Mouse (Mus musculus) neural tube, embryonic 12.5 days (tissue): ENCODE results near the gene Prune1. TPM values are rescaled to one million over a fixed set of nuclear protein-coding genes. Genes with fewer than 3 reads are reported as not detected.
A peak's percentile ranks its signal among the peaks of the same experiment; 100 is the strongest.

Experiments
- ATAC-seq: fragments of 200-750 bp; cut with Nextera tagmentation; 2 replicates; pipeline ENCODE4 v1.8.0; 2017; ENCODE audit warnings: low read depth, mild to moderate bottlenecking, moderate TSS enrichment, moderate library complexity; ENCODE audit not compliant: low FRiP score
- H3K27ac ChIP-seq: fragments of 300-500 bp; sonication (generic); 2 replicates; pipeline ENCODE4 v1.5.1; 2016
- H3K27me3 ChIP-seq: fragments of 300-500 bp; sonication (generic); replicated peaks from 2 replicates; pipeline ENCODE4 v1.6.1; 2016; ENCODE audit warnings: mild to moderate bottlenecking
- H3K36me3 ChIP-seq: fragments of 300-500 bp; sonication (generic); 2 replicates; pipeline ENCODE4 v1.6.1; 2016; ENCODE audit warnings: mild to moderate bottlenecking
- H3K4me1 ChIP-seq: fragments of 300-500 bp; sonication (generic); 2 replicates; pipeline ENCODE4 v1.6.1; 2016
- H3K4me2 ChIP-seq: fragments of 300-500 bp; sonication (generic); replicated peaks from 2 replicates; pipeline ENCODE4 v1.6.1; 2016; ENCODE audit warnings: mild to moderate bottlenecking
- H3K4me3 ChIP-seq: fragments of 300-500 bp; sonication (generic); 2 replicates; pipeline ENCODE4 v1.5.1; 2016
- H3K9ac ChIP-seq: fragments of 300-500 bp; sonication (generic); 2 replicates; pipeline ENCODE4 v1.6.1; 2016; ENCODE audit warnings: mild to moderate bottlenecking
- H3K9me3 ChIP-seq: fragments of 300-500 bp; sonication (generic); 2 replicates; pipeline ENCODE4 v1.6.1; 2016; ENCODE audit warnings: mild to moderate bottlenecking
- WGBS: fragments of 180-500 bp; shearing (Covaris S2); methylation state at CpG from one replicate; pipeline ENCODE4 v1.1.7; 2016; 5-methylcytosine and 5-hydroxymethylcytosine counted together
- polyA plus RNA-seq: library from polyadenylated mRNA; unstranded; fragments of >200 nt; fragmentation: Nextera tagmentation; extraction: Ambion mirVana; gene quantifications from 2 replicates; pipeline ENCODE4 v1.2.1, GENCODE M21; 2016

The Prune1 gene
- polyA plus RNA-seq, 1 experiment from 2014 or later, result 36.1 TPM

DNA sequence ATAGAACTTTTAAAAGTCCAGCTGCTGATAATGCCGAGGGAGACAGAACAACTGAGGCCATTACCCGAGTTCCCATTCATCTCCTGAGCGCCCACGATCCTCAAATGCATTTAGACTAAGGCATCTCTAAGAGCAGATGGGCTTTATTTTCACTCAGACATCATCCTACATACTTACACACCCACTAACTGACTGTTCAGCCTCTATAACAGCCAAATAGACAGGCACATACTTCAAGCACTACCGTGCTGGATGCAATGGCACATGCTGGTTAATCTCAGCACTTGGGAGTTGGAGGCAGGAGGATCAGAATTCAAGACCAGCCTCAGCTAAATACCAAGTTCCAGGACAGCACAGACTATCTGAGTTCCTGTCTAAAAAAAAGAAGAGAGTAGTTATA is 12.1 kb downstream of the Prune1 start:
- 87% methylated on average over 5 of the region's 5 CpGs for WGBS
- Histone ChIP-seq H3K4me2 (no peak overlapping the region), H3K27ac (no peak overlapping the region), H3K4me3 (no peak overlapping the region), H3K9me3 (no peaks in the 10 kb centered on the region), H3K36me3 (peaks cover 33% of the 10 kb centered on the region), H3K9ac (0 out of 2 replicates have a peak overlapping the region, but pooled peaks have one; percentile 21), H3K4me1 (no peaks in the 10 kb centered on the region), H3K27me3 (no peaks in the 10 kb centered on the region)
- ATAC-seq, result no peak

DNA sequence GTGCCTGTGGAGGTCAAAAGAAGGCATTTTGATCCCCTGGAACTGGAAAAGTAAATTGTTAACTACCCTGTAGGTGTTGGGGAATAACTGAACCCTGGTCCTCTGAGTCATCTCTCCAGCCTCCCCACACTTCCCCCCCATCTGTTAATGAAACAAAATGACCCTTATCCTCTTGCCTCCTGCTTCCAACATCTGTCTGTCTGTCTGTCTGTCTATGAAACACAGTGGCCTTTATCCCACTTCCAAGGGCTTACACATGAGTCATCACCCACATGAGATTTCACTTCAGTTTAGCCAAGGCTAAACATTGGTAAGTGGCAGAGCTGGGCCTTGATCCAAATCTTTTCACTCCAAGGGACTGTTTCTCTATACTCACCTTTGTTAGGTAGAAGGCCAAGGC is 14.0 kb downstream of the Prune1 start:
- H3K4me1 ChIP-seq, result no peaks in the 10 kb centered on the region
- no peak overlapping the region for H3K27ac ChIP-seq
- no peak overlapping the region for H3K9ac ChIP-seq
- H3K4me3 ChIP-seq, result no peak overlapping the region
- H3K36me3 ChIP-seq, result peaks cover 41% of the 10 kb centered on the region
- no peak overlapping the region for H3K4me2 ChIP-seq
- no peak for ATAC-seq
- no peaks in the 10 kb centered on the region for H3K9me3 ChIP-seq
- no peaks in the 10 kb centered on the region for H3K27me3 ChIP-seq

DNA sequence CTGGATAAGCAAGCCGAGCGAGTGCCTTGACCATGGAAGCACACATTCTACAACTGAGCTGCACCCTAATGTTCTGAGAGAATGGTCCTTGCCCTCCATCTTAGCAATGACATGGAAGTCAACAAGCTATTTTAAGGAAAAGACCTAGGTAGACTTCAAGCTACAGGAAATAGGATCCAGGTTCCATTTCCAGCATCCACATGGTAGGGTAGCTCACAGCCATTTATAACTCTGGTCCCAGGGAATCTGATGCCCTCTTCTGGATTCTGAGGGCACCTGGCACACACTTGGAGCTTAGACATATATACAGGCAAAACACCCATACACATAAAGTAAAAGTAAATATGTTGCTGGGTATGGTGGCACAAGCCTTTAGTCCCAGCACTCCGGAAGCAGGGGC is 15.8 kb downstream of the Prune1 start:
- H3K4me1 ChIP-seq, result no peaks in the 10 kb centered on the region
- no peaks in the 10 kb centered on the region for H3K9me3 ChIP-seq
- no peak overlapping the region for H3K27ac ChIP-seq
- no peak for ATAC-seq
- WGBS, result 95% methylated on average over 3 of the region's 3 CpGs
- H3K36me3 ChIP-seq, result peaks cover 57% of the 10 kb centered on the region
- no peaks in the 10 kb centered on the region for H3K27me3 ChIP-seq
- H3K4me3 ChIP-seq, result no peak overlapping the region
- no peak overlapping the region for H3K4me2 ChIP-seq
- no peak overlapping the region for H3K9ac ChIP-seq

DNA sequence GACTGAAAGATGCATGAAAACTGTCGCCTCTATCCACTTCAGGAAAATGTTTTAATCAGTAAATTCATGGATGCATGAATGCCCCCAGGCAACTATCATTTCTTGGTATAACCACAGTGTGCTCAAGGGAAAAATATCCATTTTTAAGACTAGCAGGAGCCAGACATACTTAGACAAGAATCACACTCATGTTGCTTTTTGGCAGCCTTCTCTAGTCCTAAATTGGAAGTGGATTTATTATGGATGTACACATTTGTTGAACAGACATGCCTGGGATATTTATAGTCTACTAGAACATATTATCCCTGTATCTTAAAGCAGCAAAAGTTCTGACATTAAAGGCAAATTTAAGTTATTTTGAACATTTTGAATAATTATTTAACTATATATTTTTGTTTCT is 17.2 kb downstream of the Prune1 start:
- no peak overlapping the region for H3K27ac ChIP-seq
- H3K9me3 ChIP-seq, result no peaks in the 10 kb centered on the region
- H3K9ac ChIP-seq, result no peak overlapping the region
- H3K4me3 ChIP-seq, result no peak overlapping the region
- no peak overlapping the region for H3K4me2 ChIP-seq
- peaks cover 66% of the 10 kb centered on the region for H3K36me3 ChIP-seq
- H3K4me1 ChIP-seq, result no peaks in the 10 kb centered on the region
- no peak for ATAC-seq
- WGBS, result 95% methylated on average over 1 of the region's 1 CpGs
- no peaks in the 10 kb centered on the region for H3K27me3 ChIP-seq

DNA sequence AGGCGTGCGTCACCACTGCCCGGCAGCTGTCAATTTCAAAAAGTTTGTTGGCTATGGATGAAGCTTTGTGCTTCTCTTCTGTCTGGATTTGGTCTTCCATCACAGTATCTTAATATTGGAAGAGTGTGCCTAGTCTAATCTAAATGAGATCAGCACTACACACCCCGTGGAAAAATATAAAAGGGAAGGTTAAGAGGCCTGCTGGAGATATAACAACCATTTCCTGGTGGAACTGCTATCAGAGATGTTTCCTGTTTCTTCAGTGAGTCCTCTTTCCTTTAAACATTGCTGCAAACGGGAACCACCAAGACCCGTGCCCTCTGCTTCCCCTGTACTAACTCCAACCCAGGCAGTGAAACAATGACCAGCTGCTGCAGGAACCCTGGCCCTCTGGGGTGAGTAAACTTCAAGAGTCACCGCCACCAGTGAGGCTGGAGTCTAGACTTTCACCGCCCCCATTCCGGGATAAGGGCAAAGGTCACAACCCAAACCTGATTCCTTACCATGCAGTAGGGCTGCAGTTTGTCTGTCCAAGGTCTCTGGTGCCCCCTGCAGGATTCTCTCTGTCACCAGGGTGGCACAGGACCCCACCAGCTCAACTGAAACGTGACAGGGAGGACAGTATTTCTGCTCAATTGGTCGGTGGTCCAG is 18.7 kb downstream of the Prune1 start:
- Histone ChIP-seq H3K9me3 (no peaks in the 10 kb centered on the region), H3K4me2 (no peak overlapping the region), H3K4me1 (no peaks in the 10 kb centered on the region), H3K4me3 (no peak overlapping the region), H3K36me3 (peaks cover 66% of the 10 kb centered on the region), H3K27ac (no peak overlapping the region), H3K27me3 (no peaks in the 10 kb centered on the region), H3K9ac (no peak overlapping the region)
- no peak for ATAC-seq
- 50% methylated on average over 11 of the region's 11 CpGs for whole genome bisulfite sequencing

DNA sequence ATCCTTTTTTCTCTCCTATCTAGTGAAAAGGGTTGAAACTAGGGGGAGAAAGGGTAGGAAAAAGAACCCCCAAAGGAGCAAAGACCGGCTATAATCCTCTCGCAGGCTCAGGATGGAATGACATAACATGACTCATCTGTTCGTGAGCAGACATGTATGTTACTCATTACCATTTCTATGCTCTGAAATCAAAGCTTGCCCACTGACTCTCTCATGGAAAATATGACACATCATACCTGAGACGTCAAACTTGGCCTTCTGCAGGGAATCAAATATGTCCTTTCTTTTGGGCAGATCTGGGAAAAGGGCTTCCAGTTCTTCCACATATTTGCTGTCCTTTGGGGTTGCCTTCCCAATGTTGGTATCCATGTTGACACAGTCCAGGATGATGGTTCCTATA is 19.9 kb downstream of the Prune1 start:
- no peak for ATAC-seq
- Histone ChIP-seq H3K36me3 (peaks cover 65% of the 10 kb centered on the region), H3K9me3 (no peaks in the 10 kb centered on the region), H3K27me3 (no peaks in the 10 kb centered on the region), H3K4me3 (no peak overlapping the region), H3K9ac (no peak overlapping the region), H3K27ac (no peak overlapping the region), H3K4me2 (no peak overlapping the region), H3K4me1 (no peaks in the 10 kb centered on the region)
- 94% methylated on average over 4 of the region's 4 CpGs for WGBS

DNA sequence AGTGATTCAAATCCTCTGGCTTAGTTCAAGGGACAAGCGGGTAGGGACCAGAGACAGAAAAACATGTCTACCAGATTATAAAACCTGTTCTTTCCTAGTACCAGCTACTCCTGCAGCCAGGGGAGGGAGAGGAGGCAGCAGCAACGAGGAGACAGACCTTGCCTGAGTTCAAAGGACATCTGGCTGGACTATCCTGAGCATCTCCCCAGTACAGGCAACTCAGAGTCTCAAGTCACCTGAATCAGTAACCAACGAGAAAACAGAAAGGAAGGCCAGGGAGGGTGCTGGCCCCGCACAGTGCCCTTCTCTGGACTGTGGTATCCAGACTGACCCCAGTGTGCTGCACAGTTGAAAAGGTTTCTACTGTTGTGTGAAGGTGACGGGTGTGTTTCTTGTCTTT is 24.9 kb downstream of the Prune1 start:
- 79% methylated on average over 5 of the region's 5 CpGs for WGBS
- Histone ChIP-seq H3K4me2 (no peak overlapping the region), H3K9me3 (no peaks in the 10 kb centered on the region), H3K4me3 (no peak overlapping the region), H3K27ac (no peak overlapping the region), H3K27me3 (no peaks in the 10 kb centered on the region), H3K36me3 (peaks cover 77% of the 10 kb centered on the region), H3K9ac (no peak overlapping the region), H3K4me1 (no peaks in the 10 kb centered on the region)
- no peak for ATAC-seq

DNA sequence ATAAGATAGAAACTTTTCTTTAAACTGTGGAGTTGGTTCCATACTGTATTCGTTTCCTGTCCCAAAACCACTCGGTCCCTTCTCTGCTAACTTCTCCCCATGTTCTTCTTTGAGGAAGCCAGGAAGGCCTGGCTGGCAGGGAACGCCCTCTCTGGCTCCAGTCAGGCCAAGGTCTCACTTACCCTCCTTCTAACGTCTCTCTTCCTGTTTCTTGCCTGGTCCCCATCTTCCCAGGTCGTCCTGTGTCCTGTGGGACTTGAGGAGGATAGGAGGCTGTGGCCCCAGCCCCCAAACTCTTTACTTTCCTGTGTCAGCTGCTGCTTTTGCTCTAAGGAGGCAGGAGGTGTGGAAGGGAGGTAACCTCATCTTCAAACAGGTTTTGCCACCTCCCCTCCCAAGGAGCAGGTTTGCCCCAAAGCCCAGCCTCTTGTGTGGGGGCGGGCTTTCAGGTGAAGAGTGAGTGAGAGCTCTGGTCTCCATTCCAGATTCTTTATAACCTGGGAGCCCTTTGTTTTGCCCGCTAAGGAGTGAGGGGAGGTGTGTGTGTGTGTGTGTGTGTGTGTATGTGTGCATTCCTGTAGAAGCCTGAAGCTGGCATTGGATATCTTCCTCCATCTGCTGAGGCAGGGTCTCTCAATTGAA is 31.0 kb downstream of the Prune1 start, which contains the start of gene Bnipl:
Bnipl (minus strand) TSS at position 411 of the 642 bp plus-strand sequence.
- Histone ChIP-seq H3K4me1 (no peaks in the 10 kb centered on the region), H3K27me3 (no peaks in the 10 kb centered on the region), H3K4me3 (no peak within 1 kb of the TSS), H3K36me3 (peaks cover 29% of the 10 kb centered on the region), H3K4me2 (no peak within 1 kb of the TSS), H3K9me3 (no peaks in the 10 kb centered on the region), H3K27ac (no peak within 1 kb of the TSS), H3K9ac (no peak within 1 kb of the TSS)
- WGBS, result 53% methylated on average over 7 of the region's 7 CpGs
- no peak for ATAC-seq

DNA sequence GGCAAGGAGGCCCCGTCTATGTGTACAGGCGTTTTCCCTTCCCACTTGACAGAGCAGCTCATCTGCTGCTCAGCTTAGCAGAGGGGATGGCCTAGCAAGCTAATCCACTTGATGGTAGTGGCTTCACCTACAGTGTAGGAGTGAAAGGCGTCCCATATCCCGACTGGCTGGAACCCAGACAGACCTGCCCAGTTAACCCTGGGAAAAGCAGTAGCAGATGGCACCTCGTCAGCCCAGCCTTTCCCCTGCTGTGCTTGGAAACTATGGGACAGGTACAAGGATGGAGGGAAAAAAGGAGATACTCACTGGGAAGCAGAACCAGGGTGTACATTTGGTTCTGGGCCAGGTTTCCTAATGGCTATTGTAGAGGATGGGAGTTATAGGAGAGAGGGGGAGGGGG is 31.5 kb downstream of the Prune1 start:
- WGBS, result 90% methylated on average over 5 of the region's 5 CpGs

DNA sequence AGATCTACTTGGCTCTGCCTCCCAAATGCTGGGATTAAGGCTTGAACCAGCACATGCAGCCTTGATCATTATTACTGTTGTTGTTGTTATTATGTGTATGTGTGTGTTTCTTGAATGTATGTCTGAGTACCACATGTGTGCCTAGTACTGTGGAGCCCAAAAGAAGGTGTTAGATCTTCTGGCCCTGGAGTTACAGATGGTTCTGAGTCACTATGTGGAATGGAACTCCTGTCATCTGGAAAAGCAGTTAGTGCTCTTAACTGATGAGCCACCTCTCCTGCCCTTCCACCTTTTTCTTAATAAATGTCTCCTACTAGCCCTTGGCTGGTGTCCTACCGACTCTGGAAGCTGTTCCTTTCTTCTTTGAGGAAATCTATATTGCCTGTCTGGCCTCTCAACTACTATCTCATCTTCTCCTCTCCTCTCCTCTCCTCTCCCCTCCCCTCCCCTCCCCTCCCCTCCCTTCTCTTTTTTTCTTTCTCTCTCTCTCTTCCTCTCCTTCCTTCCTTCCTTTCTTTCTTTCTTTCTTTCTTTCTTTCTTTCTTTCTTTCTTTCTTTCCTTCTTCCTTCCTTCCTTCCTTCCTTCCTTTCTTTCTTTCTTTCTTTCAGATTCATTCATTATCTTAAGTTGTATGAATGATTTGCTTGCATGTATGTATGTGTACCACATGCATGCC is 34.1 kb downstream of the Prune1 start:
- Histone ChIP-seq H3K4me2 (no peak overlapping the region), H3K36me3 (peaks cover 9% of the 10 kb centered on the region; the same call in 1 of the 2 replicates), H3K9ac (no peak overlapping the region), H3K4me1 (no peaks in the 10 kb centered on the region), H3K9me3 (no peaks in the 10 kb centered on the region), H3K27me3 (no peaks in the 10 kb centered on the region), H3K27ac (no peak overlapping the region), H3K4me3 (no peak overlapping the region)
- WGBS, result 81% methylated on average over 1 of the region's 1 CpGs
- ATAC-seq, result no peak

More for the DNA sequence above, 31.5 kb downstream of the Prune1 start:
- H3K4me1 ChIP-seq, result no peaks in the 10 kb centered on the region
- no peak overlapping the region for H3K27ac ChIP-seq
- H3K36me3 ChIP-seq, result peaks cover 27% of the 10 kb centered on the region
- H3K9me3 ChIP-seq, result no peaks in the 10 kb centered on the region
- H3K4me2 ChIP-seq, result no peak overlapping the region
- no peak overlapping the region for H3K9ac ChIP-seq
- H3K27me3 ChIP-seq, result no peaks in the 10 kb centered on the region
- no peak overlapping the region for H3K4me3 ChIP-seq
- no peak for ATAC-seq

DNA sequence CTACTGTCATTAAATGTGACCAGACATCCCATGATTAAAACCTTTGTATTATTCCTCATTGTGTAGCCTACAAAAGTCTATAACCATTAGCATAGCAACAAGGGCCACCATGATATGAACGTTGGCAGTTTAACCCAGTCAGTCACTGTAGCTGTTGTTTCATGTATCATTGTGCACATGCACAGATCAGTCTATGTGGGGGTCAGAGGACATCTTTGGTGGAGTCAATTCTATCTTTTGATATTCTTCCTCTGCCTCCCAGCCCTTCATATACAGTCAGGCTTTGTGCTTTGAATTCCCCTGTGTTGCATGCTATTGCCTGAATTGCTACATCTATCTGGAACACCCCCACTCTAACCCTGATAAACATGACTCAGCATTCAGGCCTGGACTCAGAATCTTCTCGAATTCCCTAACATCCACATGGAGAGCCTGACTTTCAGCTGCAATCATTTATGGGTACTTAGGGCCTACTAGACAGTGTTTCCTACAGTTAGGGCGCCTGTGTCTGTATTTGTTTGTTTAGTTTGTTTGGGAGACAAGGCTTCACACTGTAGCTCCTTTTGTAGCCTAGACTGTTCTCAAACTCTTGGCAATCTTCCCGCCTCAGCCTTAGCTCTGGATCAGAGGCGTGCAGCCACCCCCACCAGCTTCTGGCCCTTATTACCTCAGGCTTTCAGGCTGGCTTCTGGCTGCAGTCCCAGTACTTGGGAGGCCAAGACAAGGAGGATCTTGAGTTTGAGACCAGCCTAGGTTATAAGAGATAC is 35.2 kb downstream of the Prune1 start:
- Histone ChIP-seq H3K27ac (no peak overlapping the region), H3K4me3 (no peak overlapping the region), H3K27me3 (no peaks in the 10 kb centered on the region), H3K9ac (no peak overlapping the region), H3K36me3 (peaks cover 8% of the 10 kb centered on the region; the same call in 1 of the 2 replicates), H3K9me3 (no peaks in the 10 kb centered on the region), H3K4me2 (no peak overlapping the region), H3K4me1 (no peaks in the 10 kb centered on the region)
- 88% methylated on average over 5 of the region's 5 CpGs for WGBS
- no peak for ATAC-seq

DNA sequence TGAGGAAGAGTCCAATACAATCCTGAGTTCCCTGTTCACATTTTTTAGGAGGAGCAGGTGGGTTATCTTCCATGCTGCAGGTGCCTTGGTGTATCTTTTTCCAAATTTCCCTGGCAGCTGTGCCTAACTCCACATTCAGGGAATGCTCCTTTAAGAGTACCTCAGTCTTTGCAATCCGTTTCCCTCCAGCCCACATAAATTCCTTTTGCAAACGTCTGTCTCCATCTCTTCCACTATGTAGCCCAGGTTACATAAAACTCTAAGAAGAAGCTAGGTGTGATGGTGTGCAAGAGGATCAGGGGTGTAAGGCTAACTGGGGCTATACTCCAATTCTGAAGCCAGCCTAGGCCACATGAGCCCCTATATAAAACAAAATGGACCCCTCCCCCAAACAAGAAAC is 38.8 kb downstream of the Prune1 start:
- no peak for ATAC-seq
- Histone ChIP-seq H3K9me3 (no peaks in the 10 kb centered on the region), H3K9ac (no peak overlapping the region), H3K36me3 (peaks cover 16% of the 10 kb centered on the region; the same call in 1 of the 2 replicates), H3K27me3 (no peaks in the 10 kb centered on the region), H3K27ac (no peak overlapping the region), H3K4me3 (no peak overlapping the region), H3K4me2 (no peak overlapping the region), H3K4me1 (no peaks in the 10 kb centered on the region)
- WGBS, result 81% methylated on average over 2 of the region's 2 CpGs
